Mouse (Mus musculus) spleen, adult 18-20 months (tissue): ENCODE results near the gene Ptprg.
"Not testable (repeated sequence)": the region's sequence is repeated elsewhere in the genome, so short reads cannot be mapped to it uniquely, and the experiment has no call there.

ENCODE experiments used
- DNase-seq, 2 experiments: peaks; one replicate each; pipeline ENCODE4 v3.0.0; 2022; ENCODE audit warnings: mixed read lengths in 2 of 2

The Ptprg gene

GRCm38 (mm10) chr14:12284141-12284912 lies 731.0 kb downstream of the Ptprg start, which contains the start of gene 3830406C13Rik:
Gene 3830406C13Rik (plus strand): TSS chr14:12284173.
- DNase-seq: peak; percentile 66 to 75

- not testable (repeated sequence) for DNase-seq
Observed at GRCm38 (mm10) chr14:12289747-12290146, 736.4 kb downstream of the Ptprg start.
